Mouse (Mus musculus): ENCODE data around the gene H1f0.
"Not testable (repeated sequence)": the region's sequence is repeated elsewhere in the genome, so short reads cannot be mapped to it uniquely, and the experiment has no call there.

H1f0 gene

GRCm38 (mm10) chr15:79003079-79003478, 25.2 kb upstream of the H1f0 start:
- no peak for DNase-seq (ENCODE audit: low spot score in 2 of 2)

DNA sequence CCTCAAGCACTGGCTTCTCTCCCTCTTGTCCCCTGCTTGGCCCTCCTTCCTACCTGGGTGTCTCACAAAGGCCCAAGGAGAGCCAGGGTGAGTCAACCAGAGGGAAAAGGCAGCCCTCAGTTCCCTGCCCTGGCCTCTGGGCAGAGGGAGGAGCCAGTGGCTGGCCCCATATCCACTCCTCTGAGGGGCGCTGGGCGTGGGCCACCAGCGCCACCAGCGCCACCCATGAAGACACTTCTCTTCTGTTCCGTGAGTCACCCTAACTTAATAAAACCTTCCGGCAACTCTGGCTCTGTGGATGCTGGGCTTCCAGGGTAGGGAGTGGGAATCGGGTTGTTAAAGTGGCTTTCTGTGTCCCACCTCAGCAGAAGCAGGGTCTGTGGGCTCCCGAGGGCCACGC, 22.7 kb upstream of the H1f0 start:
- DNase-seq (ENCODE audit: low spot score in 2 of 2) = no peak

DNA sequence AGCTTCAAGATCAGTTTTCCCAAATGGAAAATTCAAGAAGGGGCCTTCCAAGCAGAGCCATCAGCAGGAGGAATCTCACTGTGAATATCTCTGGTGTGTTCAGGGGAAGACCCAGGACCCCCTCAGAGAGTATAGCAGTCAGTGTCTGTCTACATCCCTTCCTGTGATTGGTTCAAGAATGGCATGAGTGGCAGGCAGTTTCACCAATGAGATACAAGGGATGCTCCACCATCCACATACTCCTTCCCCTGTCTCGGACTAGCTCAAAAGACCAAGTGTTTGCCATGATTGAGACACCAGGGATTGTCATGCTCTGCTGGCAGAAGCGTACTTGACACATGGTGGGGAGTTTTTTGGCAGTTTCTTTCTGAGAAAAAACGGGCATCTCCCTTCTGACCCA, 21.6 kb upstream of the H1f0 start:
- no peak for DNase-seq (ENCODE audit: low spot score in 2 of 2)

DNA sequence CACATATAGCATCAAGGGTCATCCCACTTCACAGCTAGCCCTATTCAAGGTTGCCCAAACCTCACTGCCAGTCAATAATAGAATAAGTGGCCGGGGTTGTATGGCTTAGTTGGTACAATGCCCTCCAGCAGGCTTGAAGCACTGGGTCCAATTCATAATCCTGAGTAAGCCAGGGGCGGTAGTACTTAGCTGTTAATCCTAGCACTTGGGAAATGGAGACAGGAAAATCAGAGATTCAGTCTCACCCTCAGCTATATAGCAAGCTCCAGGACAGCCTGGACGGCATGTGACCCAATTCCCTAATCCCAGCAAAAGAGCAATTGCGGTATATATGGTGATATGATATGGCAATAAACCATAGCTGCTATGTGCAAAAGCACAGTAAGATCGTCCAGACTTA, 21.2 kb upstream of the H1f0 start:
- DNase-seq (ENCODE audit: low spot score in 2 of 2) = no peak

DNA sequence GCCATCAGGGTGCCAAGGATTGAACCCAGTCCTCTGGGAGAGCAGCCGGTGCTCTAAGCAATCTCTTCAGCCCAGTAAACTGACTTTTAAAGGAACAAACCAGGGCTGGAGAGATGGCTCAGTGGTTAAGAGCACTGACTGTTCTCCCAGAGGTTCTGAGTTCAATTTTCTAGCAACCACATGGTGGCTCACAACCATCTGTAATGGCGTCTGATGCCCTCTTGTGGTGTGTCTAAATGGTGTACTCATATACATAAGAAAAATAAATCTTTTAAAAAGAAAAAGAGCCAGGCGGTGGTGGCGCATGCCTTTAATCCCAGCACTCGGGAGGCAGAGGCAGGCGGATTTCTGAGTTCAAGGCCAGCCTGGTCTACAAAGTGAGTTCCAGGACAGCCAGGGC, 20.4 kb upstream of the H1f0 start:
- not testable (repeated sequence) for DNase-seq (ENCODE audit: low spot score in 2 of 2)

DNA sequence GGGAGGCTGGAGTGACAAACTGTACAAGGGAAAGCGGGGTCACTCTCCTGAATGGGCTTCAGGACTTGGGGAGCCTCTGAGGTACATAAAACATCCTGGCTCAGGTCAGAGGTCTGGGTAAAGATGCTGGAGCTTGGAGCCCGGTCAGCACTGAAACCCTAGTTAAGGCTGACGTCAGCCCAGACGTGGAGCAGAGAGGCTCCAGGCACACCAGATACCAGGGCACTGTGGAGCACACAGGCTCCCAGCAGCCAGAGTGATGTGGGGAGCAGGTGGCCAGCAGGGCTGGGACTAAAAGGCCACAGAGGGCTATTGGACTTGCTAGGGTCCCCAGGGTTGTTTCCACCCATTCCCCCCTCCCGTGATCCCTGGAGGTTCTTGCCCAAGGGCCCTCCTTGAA, 18.5 kb upstream of the H1f0 start:
- no peak for DNase-seq (ENCODE audit: low spot score in 2 of 2)

- DNase-seq (ENCODE audit: low spot score in 2 of 2) = no peak
Measured at GRCm38 (mm10) chr15:79011550-79011949, 16.7 kb upstream of the H1f0 start.

- DNase-seq (ENCODE audit: low spot score in 2 of 2) = no peak
Measured at GRCm38 (mm10) chr15:79013382-79013781, 14.9 kb upstream of the H1f0 start.

DNA sequence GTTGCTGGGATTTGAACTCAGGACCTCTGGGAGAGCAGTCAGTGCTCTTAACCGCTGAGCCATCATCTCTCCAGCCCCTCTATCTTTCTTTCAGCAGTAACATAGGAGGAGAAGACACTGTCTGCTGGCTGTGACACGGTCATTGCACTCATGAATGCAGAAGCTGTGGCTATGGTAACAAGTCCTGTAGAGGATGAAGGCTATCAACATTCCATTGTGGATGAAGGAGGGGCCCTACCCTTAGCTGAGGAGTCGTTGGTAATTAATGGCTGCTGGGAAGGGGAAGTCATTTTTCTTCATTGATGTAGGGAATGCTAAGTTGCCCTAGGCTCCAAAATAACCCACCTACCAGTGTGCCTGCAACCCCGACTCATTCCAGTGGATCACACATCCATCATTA, 10.1 kb upstream of the H1f0 start:
- DNase-seq (ENCODE audit: low spot score in 2 of 2) = no peak

- DNase-seq (ENCODE audit: low spot score in 2 of 2) = no peak
Measured at GRCm38 (mm10) chr15:79018886-79019285, 9.4 kb upstream of the H1f0 start.

GRCm38 (mm10) chr15:79022671-79023230, 5.5 kb upstream of the H1f0 start:
- DNase-seq (ENCODE audit: low spot score in 2 of 2) = no peak

DNA sequence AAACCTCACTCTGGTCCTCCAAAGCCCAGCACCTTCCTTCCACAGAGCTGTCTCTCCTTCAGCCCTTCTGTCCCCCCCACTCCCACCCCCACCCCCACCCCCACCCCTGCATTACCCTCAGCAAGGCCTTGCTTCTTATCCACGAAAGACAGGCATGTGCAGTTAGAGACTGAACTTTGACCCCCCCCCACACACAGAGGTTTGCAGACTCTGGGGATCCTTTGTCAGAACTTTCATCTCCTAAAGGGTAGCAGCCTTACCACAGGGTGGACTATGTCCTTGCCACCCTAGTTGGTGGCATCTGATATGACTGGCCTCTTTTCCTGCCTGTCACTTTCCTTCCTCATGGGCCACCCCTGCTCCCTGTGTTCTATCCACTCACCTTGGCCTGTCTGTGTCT, 4.9 kb upstream of the H1f0 start:
- no peak for DNase-seq (ENCODE audit: low spot score in 2 of 2)

GRCm38 (mm10) chr15:79025687-79026308, 2.5 kb upstream of the H1f0 start:
- DNase-seq (ENCODE audit: low spot score in 2 of 2) = no peak

GRCm38 (mm10) chr15:79026511-79027290, 1.5 kb upstream of the H1f0 start:
- DNase-seq (ENCODE audit: low spot score in 2 of 2) = no peak

DNA sequence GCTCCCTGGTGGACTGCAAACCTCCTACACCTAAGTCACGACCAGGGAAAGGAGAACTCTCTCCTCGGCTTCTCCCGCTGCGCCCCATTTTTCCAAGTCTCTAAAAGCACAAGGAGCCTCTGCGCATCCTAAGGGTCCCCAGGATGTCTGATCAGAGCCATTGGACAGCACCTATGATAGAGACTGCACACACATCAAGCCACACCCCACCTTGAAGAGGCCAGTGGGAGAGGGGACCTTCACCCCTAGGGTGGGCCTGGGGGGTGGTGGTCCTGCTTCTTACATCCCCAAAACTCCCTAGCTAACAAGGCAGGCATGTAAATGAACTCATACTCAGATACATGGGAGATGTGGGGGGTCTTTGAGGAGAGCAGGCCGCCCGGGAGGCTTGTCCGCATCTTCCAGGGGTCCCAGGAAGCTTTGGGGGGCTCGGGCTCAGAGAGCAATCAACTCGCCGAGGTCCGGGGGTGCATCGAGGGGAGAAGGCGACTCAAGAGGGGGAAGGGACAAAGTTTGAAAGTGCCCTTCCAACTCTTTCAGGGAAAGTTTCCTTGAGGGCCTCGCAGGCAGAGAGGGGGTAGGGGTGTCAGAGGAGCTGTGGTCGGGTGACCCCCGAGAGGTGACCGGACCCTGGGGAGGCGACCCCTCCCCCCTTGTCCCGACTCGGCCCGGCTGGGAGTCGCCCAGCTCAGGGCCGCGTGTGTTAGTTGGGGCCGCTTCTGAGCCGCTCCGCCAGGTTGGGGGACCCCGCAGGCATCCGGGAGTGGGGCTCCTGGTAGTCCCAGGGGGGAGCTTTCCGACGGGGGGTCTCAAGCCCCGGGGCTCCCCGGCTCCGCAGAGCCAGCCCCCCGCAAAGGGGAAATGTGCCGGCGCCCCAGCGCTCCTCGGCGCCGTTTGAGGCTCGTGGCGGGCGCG, 702 bp upstream of the H1f0 start:
- DNase-seq (ENCODE audit: low spot score in 2 of 2) = no peak

DNA sequence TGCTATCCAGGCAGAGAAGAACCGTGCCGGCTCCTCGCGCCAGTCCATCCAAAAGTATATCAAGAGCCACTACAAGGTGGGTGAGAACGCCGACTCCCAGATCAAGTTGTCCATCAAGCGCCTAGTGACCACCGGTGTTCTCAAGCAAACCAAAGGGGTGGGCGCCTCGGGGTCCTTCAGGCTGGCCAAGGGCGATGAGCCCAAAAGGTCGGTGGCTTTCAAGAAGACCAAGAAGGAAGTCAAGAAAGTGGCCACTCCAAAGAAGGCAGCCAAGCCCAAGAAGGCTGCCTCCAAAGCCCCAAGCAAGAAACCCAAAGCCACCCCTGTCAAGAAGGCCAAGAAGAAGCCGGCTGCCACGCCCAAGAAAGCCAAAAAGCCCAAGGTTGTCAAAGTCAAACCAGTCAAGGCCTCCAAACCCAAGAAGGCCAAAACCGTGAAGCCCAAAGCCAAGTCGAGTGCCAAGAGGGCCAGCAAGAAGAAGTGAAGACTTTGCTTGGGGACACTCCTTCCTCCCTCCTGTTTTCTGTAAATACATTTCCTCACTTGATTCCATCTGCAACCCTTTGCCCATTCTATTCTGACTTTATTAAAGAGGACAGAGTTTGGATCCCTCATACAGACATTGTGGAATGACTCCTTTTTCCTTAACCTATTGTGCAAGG, 704 bp downstream of the H1f0 start:
- no peak for DNase-seq (ENCODE audit: low spot score in 2 of 2)

DNA sequence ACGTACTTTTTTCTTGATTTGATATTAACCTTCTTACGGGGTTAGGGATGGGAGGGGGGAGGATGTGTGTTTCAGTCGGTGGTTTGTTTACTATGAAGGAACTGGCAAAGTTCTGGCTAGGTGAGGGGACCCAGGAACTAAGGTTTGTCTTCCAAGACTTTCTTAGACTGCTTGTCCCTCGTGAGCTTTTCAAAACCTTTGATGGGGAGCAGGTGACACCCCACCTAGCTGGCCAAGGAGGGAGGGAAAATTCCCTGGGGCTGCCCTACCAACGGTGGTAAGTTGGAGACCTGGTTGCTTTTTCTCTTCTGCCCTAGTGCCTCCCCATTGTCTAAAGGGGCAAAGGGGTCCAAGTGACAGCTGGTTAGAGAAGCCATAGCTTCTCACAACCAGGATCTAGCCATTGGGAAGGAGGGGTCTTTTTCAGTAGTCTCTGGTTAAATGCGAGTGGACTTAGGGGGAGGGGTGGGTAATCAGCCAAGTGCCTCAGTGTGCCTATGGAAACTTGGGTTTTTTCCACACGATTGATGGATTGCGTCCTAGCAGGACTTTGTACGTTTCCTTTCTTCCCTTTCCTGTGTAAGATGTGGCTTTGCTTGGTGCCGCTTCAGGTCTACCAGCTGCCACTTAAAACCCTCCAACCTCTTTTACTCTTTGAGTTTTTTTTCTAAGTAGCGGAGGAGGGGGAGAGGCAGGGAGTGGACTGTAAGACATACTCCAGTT, 1.4 kb downstream of the H1f0 start:
- DNase-seq (ENCODE audit: low spot score in 2 of 2) = no peak

GRCm38 (mm10) chr15:79030551-79031435, 2.5 kb downstream of the H1f0 start:
- peak; percentile 83 to 89 for DNase-seq (ENCODE audit: low spot score in 2 of 2)

DNA sequence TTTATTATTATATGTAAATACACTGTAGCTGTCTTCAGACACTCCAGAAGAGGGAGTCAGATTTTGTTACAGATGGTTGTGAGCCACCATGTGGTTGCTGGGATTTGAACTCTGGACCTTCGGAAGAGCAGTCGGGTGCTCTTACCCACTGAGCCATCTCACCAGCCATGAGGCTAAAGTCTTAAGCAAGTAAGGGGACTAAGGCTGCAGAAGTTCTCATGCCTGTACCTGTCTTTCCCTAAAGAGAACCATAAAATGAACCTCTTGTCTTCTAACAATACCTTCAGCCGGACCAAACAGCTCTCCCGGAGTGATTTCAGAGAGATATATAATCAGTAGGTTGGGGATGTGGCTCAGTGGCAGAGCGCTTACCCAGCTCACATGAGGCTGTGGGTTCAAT, 3.7 kb downstream of the H1f0 start:
- DNase-seq (ENCODE audit: low spot score in 2 of 2) = not testable (repeated sequence)

- peak in 1 of 2 experiments; percentile 81 for DNase-seq (ENCODE audit: low spot score in 2 of 2)
Measured at GRCm38 (mm10) chr15:79037913-79038328, 9.7 kb downstream of the H1f0 start.

Measured in urinary bladder, postnatal 4 days (tissue).